Mouse (Mus musculus) MEL (cell line): ENCODE measurements at regions not wholly inside any gene's neighbourhood (a gene's known extent, or its start where the extent isn't known, plus 50 kb on each side); places are given as distances from the start of the nearest gene placed in this dataset.

Experiments
- CHD1 ChIP-seq: IDR thresholded peaks from 2 replicates; pipeline ENCODE4 v1.6.1; 2012; ENCODE audit warnings: low read depth, mild to moderate bottlenecking, inconsistent platforms, low read length, improper control_type of control experiment
- CTCF ChIP-seq, 3 experiments: IDR thresholded peaks in 2 of 3; conservative IDR thresholded peaks in 1 of 3; 2 replicates each; pipeline ENCODE4 v1.5.1; 2011 to 2012; ENCODE audit warnings: low read length in 3 of 3, low read depth in 2 of 3, mild to moderate bottlenecking in 2 of 3, improper control_type of control experiment in 1 of 3, inconsistent platforms in 1 of 3, mixed read lengths in 1 of 3, moderate library complexity in 1 of 3; ENCODE audit not compliant: control insufficient read depth in 1 of 3, insufficient read depth in 1 of 3, poor library complexity in 1 of 3, severe bottlenecking in 1 of 3
- E2F4 ChIP-seq: IDR thresholded peaks from 2 replicates; pipeline ENCODE4 v1.6.1; 2011; ENCODE audit warnings: low read depth, low read length, improper control_type of control experiment, borderline replicate concordance
- POLR2AphosphoS5 ChIP-seq: IDR thresholded peaks from 2 replicates; pipeline ENCODE4 v1.6.1; 2012; ENCODE audit warnings: low read depth, borderline replicate concordance, mild to moderate bottlenecking, inconsistent platforms, low read length, moderate library complexity, mixed read lengths
- TAL1 ChIP-seq: IDR thresholded peaks from 2 replicates; pipeline ENCODE4 v1.6.1; 2012; ENCODE audit warnings: mild to moderate bottlenecking, inconsistent platforms, low read length, moderate library complexity, mixed read lengths
- USF1 ChIP-seq: IDR thresholded peaks from 2 replicates; pipeline ENCODE4 v1.6.1; 2014; ENCODE audit warnings: low read depth, mild to moderate bottlenecking, inconsistent platforms, low read length, improper control_type of control experiment, moderate library complexity

DNA sequence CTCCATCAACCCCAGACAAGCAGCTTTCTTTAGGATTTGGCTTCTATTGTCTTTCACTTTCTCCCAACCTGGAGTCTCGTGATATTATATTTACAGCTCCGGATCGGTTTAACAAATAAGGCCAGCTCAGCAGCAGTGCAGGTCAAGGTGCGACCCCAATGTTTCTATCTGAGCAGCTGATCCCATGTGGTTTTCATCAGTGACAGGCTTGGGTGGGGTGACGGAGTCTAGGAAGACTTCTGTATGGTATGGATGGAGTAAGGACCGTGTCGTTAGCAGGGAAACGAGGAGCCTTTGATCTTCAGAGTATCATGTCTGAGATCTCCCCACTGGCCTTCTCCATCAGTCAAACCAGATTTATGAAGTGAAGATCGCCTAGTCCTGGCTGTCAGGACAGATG, 217.4 kb upstream of the Runx1 start:
- TF ChIP-seq USF1 (no peak), POLR2AphosphoS5 (no peak), TAL1 (no peak), CTCF (IDR thresholded peaks at IDR 0.05 in 2 of 3, conservative IDR thresholded peaks at IDR 0.05 in 1 of 3; ENCODE audit: control insufficient read depth in 1 of 3, insufficient read depth in 1 of 3, low read depth in 2 of 3, low read length in 3 of 3, poor library complexity in 1 of 3, severe bottlenecking in 1 of 3) (no peak), CHD1 (no peak), E2F4 (no peak)
